Mouse (Mus musculus) testis, adult 2 months (tissue): Measurements from ENCODE around the gene Sergef.

ENCODE experiments used
- CTCF ChIP-seq: fragments of 200-500 bp; IDR thresholded peaks from 2 replicates; pipeline ENCODE4 v1.5.1; 2012; ENCODE audit warnings: low read depth, mild to moderate bottlenecking, inconsistent platforms, low read length, moderate library complexity; ENCODE audit not compliant: control insufficient read depth, insufficient read depth, insufficient replicate concordance
- POLR2A ChIP-seq: fragments of 200-500 bp; IDR thresholded peaks from 2 replicates; pipeline ENCODE4 v1.6.1; 2012; ENCODE audit warnings: low read depth, mild to moderate bottlenecking, inconsistent platforms, low read length, moderate library complexity; ENCODE audit not compliant: control insufficient read depth

DNA sequence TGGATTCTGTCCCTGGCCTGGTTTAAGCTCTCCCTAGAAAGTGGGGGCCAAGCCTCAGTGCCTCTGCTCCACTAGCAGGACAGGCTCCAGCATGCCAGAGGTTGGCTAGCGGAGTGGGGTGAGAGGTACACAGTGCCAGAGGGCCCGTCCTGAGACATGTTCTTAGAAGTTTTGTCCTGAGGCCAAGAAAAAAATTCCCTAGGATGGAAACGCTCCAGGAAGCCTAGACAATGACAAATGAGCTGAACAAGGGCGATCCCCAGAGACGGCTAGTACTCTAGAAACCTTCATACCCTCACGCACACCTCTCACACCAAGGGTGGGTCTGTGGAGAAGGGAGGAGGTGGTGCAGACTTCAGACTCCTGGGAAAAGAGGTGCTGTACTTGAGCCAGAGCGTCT, 85.6 kb downstream of the Sergef start:
- no peak for TF ChIP-seq POLR2A
- no peak for TF ChIP-seq CTCF
